Mouse (Mus musculus) liver, embryonic 16.5 days (tissue): ENCODE results near the gene Eps15l1. TPM values are rescaled to one million over a fixed set of nuclear protein-coding genes. Genes with fewer than 3 reads are reported as not detected.

Source experiments
- ATAC-seq: fragments of 200-750 bp; cut with Nextera tagmentation; 2 replicates; pipeline ENCODE4 v1.8.0; 2017; ENCODE audit warnings: low read depth, mild to moderate bottlenecking, moderate number of reproducible peaks, moderate library complexity
- H3K27ac ChIP-seq: fragments of 300-500 bp; sonication (generic); 2 replicates; pipeline ENCODE4 v1.5.1; 2014; ENCODE audit warnings: mild to moderate bottlenecking, low read length
- H3K27me3 ChIP-seq: fragments of 300-500 bp; sonication (generic); 2 replicates; pipeline ENCODE4 v1.6.1; 2014; ENCODE audit warnings: low read depth, low read length, mixed read lengths; ENCODE audit not compliant: control insufficient read depth, insufficient read depth
- H3K36me3 ChIP-seq: fragments of 300-500 bp; sonication (generic); 2 replicates; pipeline ENCODE4 v1.6.1; 2014; ENCODE audit warnings: mild to moderate bottlenecking; ENCODE audit not compliant: control insufficient read depth, insufficient read depth
- H3K4me1 ChIP-seq: fragments of 300-500 bp; sonication (generic); 2 replicates; pipeline ENCODE4 v1.6.1; 2014; ENCODE audit warnings: low read depth, low read length, mixed read lengths; ENCODE audit not compliant: control insufficient read depth
- H3K4me2 ChIP-seq: fragments of 300-500 bp; sonication (generic); 2 replicates; pipeline ENCODE4 v1.6.1; 2014; ENCODE audit warnings: low read depth, low read length, mixed read lengths
- H3K4me3 ChIP-seq: fragments of 300-500 bp; sonication (generic); 2 replicates; pipeline ENCODE4 v1.5.1; 2014; ENCODE audit warnings: low read depth, mild to moderate bottlenecking, low read length
- H3K9ac ChIP-seq: fragments of 300-500 bp; sonication (generic); 2 replicates; pipeline ENCODE4 v1.6.1; 2014; ENCODE audit warnings: low read depth, low read length
- H3K9me3 ChIP-seq: fragments of 300-500 bp; sonication (generic); replicated peaks from 2 replicates; pipeline ENCODE4 v1.6.1; 2016; ENCODE audit warnings: low read length; ENCODE audit not compliant: control insufficient read depth
- WGBS: fragments of 180-500 bp; shearing (Covaris S2); extraction: QIAGEN DNeasy Blood & Tissue Kit; methylation state at CpG from one replicate; pipeline ENCODE4 v1.1.7; 2014; ENCODE audit not compliant: insufficient replicate concordance; 5-methylcytosine and 5-hydroxymethylcytosine counted together
- polyA plus RNA-seq: library from polyadenylated mRNA; unstranded; fragments of >200 nt; fragmentation: Nextera tagmentation; extraction: Ambion mirVana; gene quantifications from 2 replicates; pipeline ENCODE4 v1.2.1, GENCODE M21; 2015

Gene Eps15l1
- polyA plus RNA-seq, 1 experiment from 2014 or later = 19.2 TPM

DNA sequence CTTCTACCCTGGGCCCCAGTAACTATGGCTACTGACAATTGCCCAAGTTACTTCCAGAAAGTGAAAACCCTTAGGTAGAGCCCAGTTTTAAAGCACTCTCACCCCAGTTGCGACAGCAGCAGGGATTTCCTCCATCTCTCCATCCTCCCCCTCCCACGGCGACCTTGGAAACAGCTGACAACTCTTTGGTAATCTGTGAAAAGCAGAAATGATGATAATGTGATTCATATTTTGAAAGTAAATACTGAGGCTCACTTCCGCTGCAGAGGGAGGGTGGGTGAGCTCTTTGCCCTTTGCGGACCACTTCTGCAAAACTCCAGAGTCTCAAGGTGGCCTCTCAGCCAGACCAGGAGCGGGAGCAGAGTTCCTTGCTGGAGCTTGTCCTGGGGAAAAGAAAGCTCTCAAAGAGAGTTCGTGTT lies 98.8 kb downstream of the Eps15l1 start:
- ATAC-seq = no peak
- peaks cover 9% of the 10 kb centered on the region; the same call in 1 of the 2 replicates for H3K4me1 ChIP-seq
- no peaks in the 10 kb centered on the region for H3K9me3 ChIP-seq
- 22% methylated on average over 7 of the region's 7 CpGs for WGBS
- H3K4me2 ChIP-seq = no peak overlapping the region
- peak overlapping the region; percentile 5; the same call in 1 of the 2 replicates for H3K27ac ChIP-seq
- H3K9ac ChIP-seq = no peak overlapping the region
- no peak overlapping the region for H3K4me3 ChIP-seq
- H3K36me3 ChIP-seq = no peaks in the 10 kb centered on the region
- peaks cover 35% of the 10 kb centered on the region for H3K27me3 ChIP-seq

- Histone ChIP-seq H3K27ac (peak overlapping the region; percentile 27; the same call in 1 of the 2 replicates), H3K36me3 (no peaks in the 10 kb centered on the region), H3K9me3 (no peaks in the 10 kb centered on the region), H3K4me1 (peaks cover 13% of the 10 kb centered on the region; the same call in 1 of the 2 replicates), H3K27me3 (peaks cover 35% of the 10 kb centered on the region), H3K4me3 (no peak overlapping the region), H3K4me2 (0 out of 2 replicates have a peak overlapping the region, but pooled peaks have one; percentile 5), H3K9ac (no peak overlapping the region)
- WGBS = 81% methylated on average over 20 of the region's 20 CpGs
- ATAC-seq = no peak
Observed at GRCm38 (mm10) chr8:72321635-72322441, 99.4 kb downstream of the Eps15l1 start.

DNA sequence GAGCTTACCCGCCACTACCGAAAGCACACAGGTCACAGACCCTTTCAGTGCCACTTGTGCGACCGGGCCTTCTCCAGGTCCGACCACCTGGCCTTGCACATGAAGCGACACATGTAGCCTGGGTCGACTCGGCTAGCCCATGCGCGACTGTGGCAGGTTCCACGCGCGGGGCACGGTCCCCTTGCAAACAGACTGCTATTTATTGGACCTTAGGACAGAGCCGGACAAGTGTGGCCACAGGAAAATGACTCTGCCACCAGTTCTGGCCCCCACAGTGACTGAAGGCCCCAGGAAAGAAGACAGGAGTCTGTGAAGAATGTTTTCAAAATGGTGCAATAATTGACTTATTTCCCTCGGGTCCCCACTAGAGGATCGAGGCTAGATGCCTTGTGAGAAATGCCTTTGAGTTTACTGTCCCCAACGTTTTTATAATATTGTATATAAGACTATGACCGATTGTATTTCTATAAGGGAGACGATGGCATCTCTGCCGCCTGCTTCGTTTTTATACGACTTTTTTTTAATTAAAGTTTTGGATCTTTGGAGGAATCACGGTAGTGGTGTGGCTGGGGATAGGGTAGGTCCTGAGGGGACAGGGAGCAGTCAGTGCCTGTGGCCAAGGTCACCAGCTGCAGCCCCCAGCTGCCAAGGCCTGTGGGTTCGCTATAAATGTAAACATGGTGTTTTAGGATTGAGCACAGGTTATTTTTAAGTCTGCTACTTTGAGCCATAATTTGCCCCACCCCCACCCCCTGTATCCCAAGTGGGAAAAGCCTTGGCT lies 100.3 kb downstream of the Eps15l1 start:
- Histone ChIP-seq H3K36me3 (no peaks in the 10 kb centered on the region), H3K4me2 (peak overlapping the region; percentile 79), H3K27ac (no peak overlapping the region), H3K27me3 (peaks cover 35% of the 10 kb centered on the region), H3K9ac (no peak overlapping the region), H3K4me1 (peaks cover 13% of the 10 kb centered on the region), H3K9me3 (no peaks in the 10 kb centered on the region), H3K4me3 (peak overlapping the region; percentile 63)
- no peak for ATAC-seq
- 51% methylated on average over 25 of the region's 25 CpGs for WGBS

- H3K4me2 ChIP-seq = peak overlapping the region; percentile 79
- no peak for ATAC-seq
- no peaks in the 10 kb centered on the region for H3K36me3 ChIP-seq
- no peaks in the 10 kb centered on the region for H3K9me3 ChIP-seq
- H3K4me1 ChIP-seq = peaks cover 13% of the 10 kb centered on the region
- H3K27me3 ChIP-seq = peaks cover 35% of the 10 kb centered on the region
- peak overlapping the region; percentile 56 for H3K9ac ChIP-seq
- H3K4me3 ChIP-seq = peak overlapping the region; percentile 63
- no peak overlapping the region for H3K27ac ChIP-seq
- 7% methylated on average over 52 of the region's 55 CpGs for WGBS
Observed at GRCm38 (mm10) chr8:72319921-72320802, 101.1 kb downstream of the Eps15l1 start.

DNA sequence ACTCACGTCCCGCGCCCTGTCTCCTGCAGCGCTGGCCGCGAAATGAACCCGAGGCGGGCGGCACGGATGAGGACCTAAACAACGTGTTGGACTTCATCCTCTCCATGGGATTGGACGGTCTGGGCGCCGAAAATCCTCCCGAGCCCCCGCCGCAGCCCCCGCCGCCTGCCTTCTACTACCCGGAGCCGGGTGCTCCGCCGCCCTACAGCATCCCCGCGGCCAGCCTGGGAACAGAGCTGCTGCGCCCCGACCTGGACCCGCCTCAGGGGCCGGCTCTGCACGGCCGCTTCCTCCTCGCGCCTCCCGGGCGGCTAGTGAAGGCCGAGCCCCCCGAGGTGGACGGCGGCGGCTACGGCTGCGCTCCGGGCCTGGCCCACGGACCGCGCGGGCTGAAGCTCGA lies 101.9 kb downstream of the Eps15l1 start:
- Histone ChIP-seq H3K4me3 (peak overlapping the region; percentile 63), H3K9me3 (no peaks in the 10 kb centered on the region), H3K27ac (no peak overlapping the region; the same call in 1 of the 2 replicates), H3K9ac (peak overlapping the region; percentile 56), H3K27me3 (peaks cover 35% of the 10 kb centered on the region), H3K4me1 (peaks cover 13% of the 10 kb centered on the region), H3K36me3 (no peaks in the 10 kb centered on the region), H3K4me2 (peak overlapping the region; percentile 79)
- WGBS = 1% methylated on average over 40 of the region's 48 CpGs
- ATAC-seq = peak; percentile 2; the same call in 1 of the 2 replicates

DNA sequence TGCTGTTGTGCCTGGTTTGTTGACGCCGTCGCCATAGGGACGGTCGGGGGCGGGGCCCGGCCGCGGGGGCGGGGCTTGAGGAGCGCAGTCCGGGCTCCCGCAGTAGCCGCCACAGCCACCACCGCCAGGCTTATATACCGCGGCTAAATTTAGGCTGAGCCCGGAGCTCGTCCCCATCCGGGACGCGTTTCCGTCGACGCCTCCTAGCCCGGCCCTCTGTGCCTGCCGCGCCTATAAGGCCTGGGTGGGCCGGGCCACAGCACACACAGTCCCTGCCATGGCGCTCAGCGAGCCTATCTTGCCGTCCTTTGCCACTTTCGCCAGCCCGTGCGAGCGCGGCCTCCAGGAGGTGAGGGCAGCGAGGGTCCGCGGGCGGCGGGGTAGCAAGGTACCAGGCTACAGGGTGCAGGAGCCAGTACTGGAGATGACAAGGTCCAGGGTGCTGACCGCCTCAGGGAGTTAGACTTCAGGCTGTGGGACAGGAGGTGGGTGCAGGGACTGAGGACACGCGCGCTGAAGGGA lies 102.4 kb downstream of the Eps15l1 start, which contains the start of gene Klf2:
TSS of gene Klf2 (plus strand) at position 233 of the 522 bp plus-strand sequence.
- peak within 1 kb of the TSS; percentile 56 for H3K9ac ChIP-seq
- peak within 1 kb of the TSS; percentile 37; the same call in 1 of the 2 replicates for H3K27ac ChIP-seq
- peaks cover 13% of the 10 kb centered on the region for H3K4me1 ChIP-seq
- H3K4me3 ChIP-seq = peak within 1 kb of the TSS; percentile 63
- no peaks in the 10 kb centered on the region for H3K9me3 ChIP-seq
- H3K36me3 ChIP-seq = no peaks in the 10 kb centered on the region
- peak; percentile 94 for ATAC-seq
- WGBS = 0% methylated on average over 45 of the region's 46 CpGs
- H3K27me3 ChIP-seq = peaks cover 35% of the 10 kb centered on the region
- H3K4me2 ChIP-seq = peak within 1 kb of the TSS; percentile 79

GRCm38 (mm10) chr8:72317741-72318301 lies 103.4 kb downstream of the Eps15l1 start:
- Histone ChIP-seq H3K27ac (no peak overlapping the region), H3K9ac (no peak overlapping the region), H3K4me3 (no peak overlapping the region), H3K4me2 (no peak overlapping the region), H3K4me1 (peaks cover 13% of the 10 kb centered on the region), H3K9me3 (no peaks in the 10 kb centered on the region), H3K27me3 (peaks cover 35% of the 10 kb centered on the region), H3K36me3 (no peaks in the 10 kb centered on the region)
- no peak for ATAC-seq
- 33% methylated on average over 5 of the region's 5 CpGs for WGBS
